Mouse (Mus musculus): ENCODE data around the gene Ldlrad3. TPM values are rescaled to one million over a fixed set of nuclear protein-coding genes. Genes with fewer than 3 reads are reported as not detected.

Gene Ldlrad3
- polyA plus RNA-seq, 1 experiment = 35.9 TPM

DNA sequence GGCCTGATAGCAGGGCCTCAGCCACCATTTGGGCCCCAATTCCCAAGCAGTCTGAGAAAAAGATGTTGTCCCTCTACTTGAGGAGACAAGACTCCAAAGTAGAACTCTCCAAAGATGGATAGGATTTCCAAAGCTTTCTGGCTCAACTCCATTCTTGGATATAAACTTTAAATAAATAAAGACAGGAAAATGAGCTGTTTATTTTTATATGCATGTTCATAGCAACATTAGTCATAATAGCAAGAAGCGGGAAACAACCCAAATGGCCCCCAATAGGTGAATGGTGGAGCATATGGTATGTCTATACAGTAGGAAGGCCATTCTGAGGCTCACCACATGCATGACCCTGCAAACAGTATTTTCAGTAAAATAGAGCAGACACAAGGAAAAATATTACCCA lies 251.2 kb downstream of the Ldlrad3 start:
- H3K27ac ChIP-seq (ENCODE audit: insufficient read depth, low read depth, low read length) = no peak overlapping the region
- H3K4me1 ChIP-seq (ENCODE audit: control insufficient read depth, insufficient read depth, low read length) = no peaks in the 10 kb centered on the region
- no peak overlapping the region for H3K4me3 ChIP-seq (ENCODE audit: insufficient read depth, low read length)
- TF ChIP-seq POLR2A (IDR thresholded peaks at IDR 0.05; ENCODE audit: borderline replicate concordance, low read depth, low read length) (no peak), CTCF (IDR thresholded peaks at IDR 0.05; ENCODE audit: low read depth, low read length) (no peak)

- no peak overlapping the region for H3K4me3 ChIP-seq (ENCODE audit: insufficient read depth, low read length)
- no peak for TF ChIP-seq CTCF (IDR thresholded peaks at IDR 0.05; ENCODE audit: low read depth, low read length)
- TF ChIP-seq POLR2A (IDR thresholded peaks at IDR 0.05; ENCODE audit: borderline replicate concordance, low read depth, low read length) = no peak
- no peaks in the 10 kb centered on the region for H3K4me1 ChIP-seq (ENCODE audit: control insufficient read depth, insufficient read depth, low read length)
- no peak overlapping the region for H3K27ac ChIP-seq (ENCODE audit: insufficient read depth, low read depth, low read length)
These were observed 252.9 kb downstream of the Ldlrad3 start for GRCm38 (mm10) chr2:101933301-101933700.

DNA sequence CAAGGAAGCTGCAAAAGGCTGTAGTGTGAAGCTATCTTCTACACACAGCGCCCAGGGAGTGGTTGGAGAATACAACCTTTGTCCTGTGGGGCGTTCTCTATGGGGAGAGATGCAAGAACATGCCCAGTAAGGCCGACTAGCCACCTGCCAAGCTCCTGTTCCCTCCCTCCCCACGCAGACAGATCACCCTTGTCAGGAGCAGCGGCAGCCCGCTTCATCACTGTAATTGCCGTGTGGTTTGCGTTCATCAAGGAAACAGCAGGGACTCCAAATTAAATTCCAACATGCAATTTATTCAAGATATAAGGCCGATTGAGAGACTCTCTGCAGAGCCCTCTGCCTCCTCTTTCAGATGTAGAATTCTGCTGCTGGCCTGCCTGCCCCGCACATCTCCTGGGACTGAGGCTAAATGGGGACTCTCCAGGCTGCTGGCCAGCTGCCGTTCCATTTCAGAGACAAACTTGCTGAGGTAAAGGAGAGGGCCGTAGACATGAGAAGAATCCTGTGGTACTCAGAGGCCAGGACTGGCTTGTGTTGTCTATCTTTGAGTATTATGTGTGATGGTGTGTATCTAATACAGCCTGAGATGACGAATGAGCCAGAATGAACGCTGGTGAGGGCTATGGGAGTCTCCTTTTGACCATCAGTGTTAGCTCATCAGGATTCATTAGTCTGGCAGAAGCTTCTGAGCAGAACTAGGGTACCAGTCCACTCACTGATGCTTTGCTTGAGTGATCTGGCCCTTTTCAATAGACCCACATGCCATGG lies 253.8 kb downstream of the Ldlrad3 start:
- TF ChIP-seq POLR2A (IDR thresholded peaks at IDR 0.05; ENCODE audit: borderline replicate concordance, low read depth, low read length) = no peak
- no peak for TF ChIP-seq CTCF (IDR thresholded peaks at IDR 0.05; ENCODE audit: low read depth, low read length)
- Histone ChIP-seq H3K4me1 (ENCODE audit: control insufficient read depth, insufficient read depth, low read length) (no peaks in the 10 kb centered on the region), H3K4me3 (ENCODE audit: insufficient read depth, low read length) (no peak overlapping the region), H3K27ac (ENCODE audit: insufficient read depth, low read depth, low read length) (no peak overlapping the region)

DNA sequence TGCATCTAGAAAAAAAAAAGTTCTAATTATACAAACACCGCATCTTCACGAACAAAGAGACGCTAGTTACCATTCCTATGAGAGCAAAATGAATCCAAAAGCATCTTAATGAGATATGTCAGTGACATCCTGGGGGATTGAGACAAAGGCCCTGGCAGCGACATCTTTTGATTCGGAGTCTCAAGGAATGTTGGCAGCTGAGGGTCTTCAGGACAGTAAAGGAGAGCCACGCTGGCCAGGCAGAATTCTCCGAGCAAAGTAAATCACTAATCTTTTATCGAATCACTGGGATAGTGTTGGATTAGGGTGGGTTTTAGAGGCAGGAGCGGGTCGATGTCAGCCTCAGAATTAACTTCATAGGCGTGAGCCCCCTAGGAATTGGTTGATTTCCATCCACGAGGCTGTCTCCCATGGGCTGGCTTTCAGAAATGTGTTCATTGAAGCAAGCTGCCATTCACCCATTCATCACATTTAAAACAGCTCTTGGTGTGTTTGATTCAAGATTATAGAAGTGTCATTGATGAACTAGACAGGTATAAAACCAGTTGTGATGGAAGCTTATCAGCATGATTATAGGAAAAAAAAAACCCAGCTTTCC lies 260.5 kb downstream of the Ldlrad3 start:
- TF ChIP-seq CTCF (IDR thresholded peaks at IDR 0.05; ENCODE audit: low read depth, low read length) (no peak), POLR2A (IDR thresholded peaks at IDR 0.05; ENCODE audit: borderline replicate concordance, low read depth, low read length) (no peak)
- H3K4me1 ChIP-seq (ENCODE audit: control insufficient read depth, insufficient read depth, low read length) = no peaks in the 10 kb centered on the region

GRCm38 (mm10) chr2:101925183-101925582 lies 261.0 kb downstream of the Ldlrad3 start:
- Histone ChIP-seq H3K4me1 (ENCODE audit: control insufficient read depth, insufficient read depth, low read length) (no peaks in the 10 kb centered on the region), H3K4me3 (ENCODE audit: insufficient read depth, low read length) (no peak overlapping the region), H3K27ac (ENCODE audit: insufficient read depth, low read depth, low read length) (no peak overlapping the region)
- TF ChIP-seq POLR2A (IDR thresholded peaks at IDR 0.05; ENCODE audit: borderline replicate concordance, low read depth, low read length) (no peak), CTCF (IDR thresholded peaks at IDR 0.05; ENCODE audit: low read depth, low read length) (no peak)

More for the DNA sequence above, 260.5 kb downstream of the Ldlrad3 start:
- Histone ChIP-seq H3K4me3 (ENCODE audit: insufficient read depth, low read length) (no peak overlapping the region), H3K27ac (ENCODE audit: insufficient read depth, low read depth, low read length) (no peak overlapping the region)

- Histone ChIP-seq H3K27ac (ENCODE audit: insufficient read depth, low read depth, low read length) (no peak overlapping the region), H3K4me1 (ENCODE audit: control insufficient read depth, insufficient read depth, low read length) (no peaks in the 10 kb centered on the region), H3K4me3 (ENCODE audit: insufficient read depth, low read length) (no peak overlapping the region)
- TF ChIP-seq CTCF (IDR thresholded peaks at IDR 0.05; ENCODE audit: low read depth, low read length) = no peak
These were observed 263.0 kb downstream of the Ldlrad3 start for GRCm38 (mm10) chr2:101923181-101923580.

DNA sequence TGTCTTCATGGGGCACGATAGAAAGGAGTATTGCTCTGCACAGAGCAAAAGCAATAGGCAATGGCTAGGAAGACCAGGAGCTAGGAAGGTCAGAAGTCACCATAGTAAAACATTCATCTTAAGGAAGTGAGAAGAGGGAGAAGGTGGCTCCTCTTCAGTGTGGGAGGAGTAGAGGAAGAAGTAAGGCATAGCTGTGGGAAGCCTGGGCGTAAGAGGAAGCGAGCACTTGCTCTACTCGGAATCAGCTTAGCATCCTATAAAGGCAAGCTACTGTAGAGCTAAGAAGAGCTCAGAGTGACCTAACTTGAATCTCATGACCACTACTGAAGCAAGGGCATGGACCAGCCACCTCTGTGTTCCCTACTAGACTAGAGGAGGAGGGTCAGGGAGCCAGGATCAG lies 263.9 kb downstream of the Ldlrad3 start:
- no peaks in the 10 kb centered on the region for H3K4me1 ChIP-seq (ENCODE audit: control insufficient read depth, insufficient read depth, low read length)
- H3K27ac ChIP-seq (ENCODE audit: insufficient read depth, low read depth, low read length) = no peak overlapping the region
- TF ChIP-seq POLR2A (IDR thresholded peaks at IDR 0.05; ENCODE audit: borderline replicate concordance, low read depth, low read length) (no peak), CTCF (IDR thresholded peaks at IDR 0.05; ENCODE audit: low read depth, low read length) (no peak)
- no peak overlapping the region for H3K4me3 ChIP-seq (ENCODE audit: insufficient read depth, low read length)

DNA sequence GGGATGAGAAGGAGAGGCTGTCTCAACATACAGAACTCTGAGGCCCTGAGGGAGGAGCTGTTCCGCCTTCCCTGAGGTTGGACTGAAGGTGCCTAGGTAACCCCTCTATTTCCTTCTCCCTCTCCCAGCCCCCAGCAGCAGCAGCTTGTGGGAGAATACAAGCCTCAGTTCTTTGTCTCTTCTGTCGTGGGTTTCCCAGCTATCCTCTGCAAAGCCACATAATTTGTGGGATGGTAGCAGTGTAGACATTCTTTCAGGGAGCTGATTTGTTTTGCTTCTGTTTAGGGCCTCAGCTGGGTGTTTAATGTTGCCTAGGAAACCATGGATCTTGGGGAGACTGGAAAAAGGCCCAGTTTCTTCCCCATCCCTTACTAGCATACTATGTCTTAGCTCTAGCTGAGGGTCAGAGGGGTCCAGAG lies 266.0 kb downstream of the Ldlrad3 start:
- Histone ChIP-seq H3K27ac (ENCODE audit: insufficient read depth, low read depth, low read length) (no peak overlapping the region), H3K4me3 (ENCODE audit: insufficient read depth, low read length) (no peak overlapping the region), H3K4me1 (ENCODE audit: control insufficient read depth, insufficient read depth, low read length) (no peaks in the 10 kb centered on the region)
- no peak for TF ChIP-seq CTCF (IDR thresholded peaks at IDR 0.05; ENCODE audit: low read depth, low read length)
- no peak for TF ChIP-seq POLR2A (IDR thresholded peaks at IDR 0.05; ENCODE audit: borderline replicate concordance, low read depth, low read length)

DNA sequence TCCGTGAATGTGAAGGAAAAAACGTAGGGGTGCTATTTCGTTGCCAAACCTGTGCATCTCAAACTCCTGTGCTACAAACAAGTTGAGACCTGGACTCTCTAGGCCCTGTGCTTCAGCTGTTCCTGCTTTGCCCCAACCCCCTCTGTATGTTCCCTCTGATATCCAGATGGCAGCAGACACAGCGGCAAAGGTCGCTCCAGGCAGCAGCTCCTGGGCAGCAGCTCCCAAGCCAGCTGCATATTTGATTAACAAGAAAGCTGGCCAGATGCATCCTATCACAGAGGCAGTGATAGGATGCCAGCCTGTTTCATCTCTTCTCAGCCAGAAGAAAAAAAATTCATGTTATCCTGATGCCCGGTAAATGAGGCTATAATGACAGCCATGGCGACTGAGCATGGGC lies 267.7 kb downstream of the Ldlrad3 start:
- H3K4me3 ChIP-seq (ENCODE audit: insufficient read depth, low read length) = no peak overlapping the region
- TF ChIP-seq CTCF (IDR thresholded peaks at IDR 0.05; ENCODE audit: low read depth, low read length) = no peak
- no peak for TF ChIP-seq POLR2A (IDR thresholded peaks at IDR 0.05; ENCODE audit: borderline replicate concordance, low read depth, low read length)
- no peak overlapping the region for H3K27ac ChIP-seq (ENCODE audit: insufficient read depth, low read depth, low read length)

GRCm38 (mm10) chr2:101909326-101910080 lies 276.7 kb downstream of the Ldlrad3 start:
- TF ChIP-seq CTCF (IDR thresholded peaks at IDR 0.05; ENCODE audit: low read depth, low read length) (no peak), POLR2A (IDR thresholded peaks at IDR 0.05; ENCODE audit: borderline replicate concordance, low read depth, low read length) (no peak)
- Histone ChIP-seq H3K4me3 (ENCODE audit: insufficient read depth, low read length) (no peak overlapping the region), H3K27ac (ENCODE audit: insufficient read depth, low read depth, low read length) (no peak overlapping the region), H3K4me1 (ENCODE audit: control insufficient read depth, insufficient read depth, low read length) (no peaks in the 10 kb centered on the region)

More for the DNA sequence above, 267.7 kb downstream of the Ldlrad3 start:
- H3K4me1 ChIP-seq (ENCODE audit: control insufficient read depth, insufficient read depth, low read length) = no peaks in the 10 kb centered on the region
